Mouse (Mus musculus) C2C12 (cell line): Measurements from ENCODE around the gene Slc25a45. TPM values are rescaled to one million over a fixed set of nuclear protein-coding genes. Genes with fewer than 3 reads are reported as not detected.
"Not testable (repeated sequence)": the region's sequence is repeated elsewhere in the genome, so short reads cannot be mapped to it uniquely, and the experiment has no call there.

Source experiments
- H3K27me3 ChIP-seq: one replicate; pipeline ENCODE4 v1.6.1; 2011; ENCODE audit not compliant: control insufficient read depth, insufficient read depth, insufficient read length
- H3K36me3 ChIP-seq: one replicate; pipeline ENCODE4 v1.6.1; 2011; ENCODE audit not compliant: control insufficient read depth, insufficient read depth
- H3K4me3 ChIP-seq: one replicate; pipeline ENCODE4 v1.5.1; 2011; ENCODE audit warnings: mild to moderate bottlenecking, control low read depth; ENCODE audit not compliant: poor library complexity, insufficient read depth, severe bottlenecking
- H3K79me2 ChIP-seq: one replicate; pipeline ENCODE4 v1.6.1; 2011; ENCODE audit not compliant: control insufficient read depth, insufficient read depth
- H3K79me3 ChIP-seq: one replicate; pipeline ENCODE4 v1.6.1; 2011; ENCODE audit warnings: low read depth, control low read depth
- H3ac ChIP-seq: one replicate; pipeline ENCODE3; 2011; ENCODE audit warnings: low read depth; ENCODE audit not compliant: control insufficient read depth, insufficient read length
- CEBPB ChIP-seq: IDR thresholded peaks from one replicate; pipeline ENCODE4 v1.6.1; 2011; ENCODE audit warnings: low read depth, mild to moderate bottlenecking, control low read depth, moderate library complexity
- CTCF ChIP-seq: IDR thresholded peaks from one replicate; pipeline ENCODE4 v1.5.1; 2011; ENCODE audit not compliant: control insufficient read depth, insufficient read depth, insufficient read length
- FOSL1 ChIP-seq: IDR thresholded peaks from one replicate; pipeline ENCODE4 v1.8.0; 2011; ENCODE audit warnings: mild to moderate bottlenecking, low read length; ENCODE audit not compliant: poor library complexity, insufficient read depth, severe bottlenecking
- MAX ChIP-seq: IDR thresholded peaks from one replicate; pipeline ENCODE4 v1.6.1; 2011; ENCODE audit warnings: mild to moderate bottlenecking, control low read depth
- MYOD1 ChIP-seq: IDR thresholded peaks from one replicate; pipeline ENCODE4 v1.6.1; 2011; ENCODE audit warnings: low read depth; ENCODE audit not compliant: control insufficient read depth, insufficient read length
- MYOG ChIP-seq: IDR thresholded peaks from one replicate; pipeline ENCODE4 v1.6.1; 2011; ENCODE audit not compliant: control insufficient read depth, insufficient read length; ENCODE audit errors: extremely low read depth
- USF1 ChIP-seq: IDR thresholded peaks from one replicate; pipeline ENCODE4 v1.6.1; 2011; ENCODE audit warnings: low read depth, mild to moderate bottlenecking, control low read depth, moderate library complexity
- polyA plus RNA-seq: library from polyadenylated mRNA; unstranded; fragments of >200 nt; fragmentation: generic; extraction: Trizol; gene quantifications from one replicate; pipeline ENCODE4 v1.2.1, GENCODE M21; 2012; ENCODE audit warnings: missing spikeins

Slc25a45 gene
- polyA plus RNA-seq, 1 experiment: 5.5 TPM

DNA sequence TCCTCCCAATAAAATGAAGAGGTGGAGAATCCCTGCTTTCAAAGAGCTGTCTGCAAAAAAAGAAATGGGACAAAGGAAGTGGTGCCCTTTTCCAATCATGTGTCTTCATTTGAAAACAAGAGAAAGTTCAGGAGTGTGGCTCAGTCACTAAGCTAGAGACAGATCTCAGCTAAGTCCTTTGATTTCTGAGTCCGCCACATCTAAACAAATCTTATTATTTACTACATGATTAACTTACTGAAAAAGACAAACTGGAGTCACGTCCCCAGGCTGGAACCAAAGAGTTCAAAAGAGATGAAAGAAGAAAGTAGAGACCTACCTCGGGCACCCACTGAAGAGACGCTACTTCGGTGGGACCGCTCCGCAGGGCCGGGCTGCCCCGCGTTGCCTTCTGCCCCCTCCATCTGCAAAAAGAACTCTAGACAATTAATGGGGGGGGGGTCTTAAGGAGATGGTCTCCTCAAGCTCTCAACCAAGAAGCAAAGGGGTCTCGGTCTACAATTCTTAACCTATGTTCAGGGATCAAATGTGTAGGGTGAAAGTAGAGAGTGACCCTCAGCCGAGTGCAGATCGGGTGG lies 3.1 kb upstream of the Slc25a45 start:
- peaks cover 44% of the 10 kb centered on the region for H3K79me2 ChIP-seq
- TF ChIP-seq USF1: no peak
- TF ChIP-seq MYOD1: no peak
- TF ChIP-seq MYOG: no peak
- no peak for TF ChIP-seq MAX
- TF ChIP-seq CEBPB: no peak
- TF ChIP-seq CTCF: no peak
- no peak for TF ChIP-seq FOSL1
- H3K79me3 ChIP-seq: peaks cover 9% of the 10 kb centered on the region
- peak overlapping the region; percentile 66 for H3K4me3 ChIP-seq
- H3ac ChIP-seq: peak overlapping the region; percentile 76
- peaks cover 18% of the 10 kb centered on the region for H3K36me3 ChIP-seq
- no peaks in the 10 kb centered on the region for H3K27me3 ChIP-seq

DNA sequence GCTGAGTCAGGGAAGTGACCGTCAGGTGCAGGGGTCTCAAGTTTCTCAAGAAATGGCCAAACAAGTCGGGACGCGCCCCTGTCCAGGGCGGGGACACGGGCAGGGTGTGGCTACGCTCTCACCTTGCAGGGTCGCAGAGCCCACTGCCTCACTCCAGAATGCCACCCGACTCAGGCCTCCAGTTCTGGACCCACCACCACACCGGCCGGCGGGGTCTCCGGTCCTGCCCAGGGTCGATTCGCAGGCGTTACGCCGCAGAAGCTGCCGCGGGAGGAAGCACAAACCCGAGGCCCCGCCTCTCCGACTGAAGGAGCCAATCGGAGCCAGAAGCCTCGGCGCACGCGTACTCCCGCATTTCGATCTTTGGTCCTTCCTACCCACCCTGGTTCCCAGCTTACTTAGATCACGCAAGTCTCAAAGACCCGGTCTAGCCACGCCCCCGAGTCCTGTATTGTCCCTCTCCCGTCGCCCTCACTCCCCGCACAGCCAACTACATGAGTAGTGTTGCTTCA lies 2.6 kb upstream of the Slc25a45 start, which contains the start of gene Frmd8:
Frmd8 (minus strand) TSS at position 306 of the 512 bp plus-strand sequence.
- Histone ChIP-seq H3K79me2 (peaks cover 44% of the 10 kb centered on the region), H3K79me3 (peaks cover 9% of the 10 kb centered on the region), H3K36me3 (peaks cover 16% of the 10 kb centered on the region), H3ac (peak within 1 kb of the TSS; percentile 76), H3K27me3 (no peaks in the 10 kb centered on the region), H3K4me3 (peak within 1 kb of the TSS; percentile 66)
- no peak for TF ChIP-seq CTCF
- no peak for TF ChIP-seq MAX
- no peak for TF ChIP-seq FOSL1
- TF ChIP-seq MYOG: no peak
- no peak for TF ChIP-seq CEBPB
- TF ChIP-seq MYOD1: no peak
- TF ChIP-seq USF1: no peak

DNA sequence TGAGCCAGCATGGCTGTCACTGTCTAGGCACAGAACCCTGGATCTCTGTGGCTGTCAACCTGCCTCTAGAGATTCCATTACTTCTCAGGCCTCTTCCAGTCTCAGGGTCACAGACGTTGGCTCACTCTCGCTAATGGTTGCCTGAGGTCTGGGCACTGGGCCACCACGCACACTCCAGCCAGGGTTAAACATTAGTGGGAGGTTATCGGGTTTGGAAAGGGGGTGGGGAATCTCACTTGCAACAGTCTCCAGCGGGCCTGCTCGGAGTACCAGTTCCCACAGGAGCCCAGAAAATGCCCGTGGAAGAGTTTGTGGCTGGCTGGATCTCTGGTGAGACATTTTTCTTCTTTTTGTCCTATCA lies 734 bp downstream of the Slc25a45 start:
- H3K36me3 ChIP-seq: no peaks in the 10 kb centered on the region
- H3K4me3 ChIP-seq: no peak overlapping the region
- TF ChIP-seq MAX (no peak), CTCF (no peak), CEBPB (no peak), USF1 (no peak), FOSL1 (no peak), MYOD1 (no peak), MYOG (no peak)

DNA sequence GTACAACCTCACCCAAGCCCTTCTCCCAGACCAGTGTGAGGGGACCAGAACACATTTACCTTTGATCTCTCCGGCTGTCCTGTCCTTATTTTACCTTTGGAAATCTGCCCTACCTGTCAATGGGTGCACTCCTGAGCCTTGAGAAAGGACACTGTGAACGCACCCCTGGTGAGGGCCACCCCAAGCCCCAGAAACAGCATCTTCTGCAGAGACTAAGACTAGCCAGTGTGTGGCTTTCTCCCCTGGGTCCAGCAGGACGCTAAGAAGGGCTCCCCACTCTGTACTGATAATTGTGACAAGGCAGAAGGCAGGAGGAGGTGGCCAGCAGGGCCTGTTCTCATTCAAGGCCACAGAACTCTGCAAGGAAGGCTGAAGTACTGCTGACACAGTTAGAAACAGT lies 1.3 kb downstream of the Slc25a45 start:
- no peaks in the 10 kb centered on the region for H3K36me3 ChIP-seq
- H3K79me3 ChIP-seq: peaks cover 4% of the 10 kb centered on the region
- H3K27me3 ChIP-seq: no peaks in the 10 kb centered on the region
- H3K79me2 ChIP-seq: peaks cover 24% of the 10 kb centered on the region
- H3ac ChIP-seq: no peak overlapping the region
- TF ChIP-seq CTCF (no peak), CEBPB (no peak), USF1 (no peak), MYOG (no peak)
- H3K4me3 ChIP-seq: no peak overlapping the region

More for the DNA sequence above, 734 bp downstream of the Slc25a45 start:
- Histone ChIP-seq H3ac (peak overlapping the region; percentile 49), H3K27me3 (no peaks in the 10 kb centered on the region), H3K79me3 (peaks cover 9% of the 10 kb centered on the region), H3K79me2 (peaks cover 29% of the 10 kb centered on the region)

DNA sequence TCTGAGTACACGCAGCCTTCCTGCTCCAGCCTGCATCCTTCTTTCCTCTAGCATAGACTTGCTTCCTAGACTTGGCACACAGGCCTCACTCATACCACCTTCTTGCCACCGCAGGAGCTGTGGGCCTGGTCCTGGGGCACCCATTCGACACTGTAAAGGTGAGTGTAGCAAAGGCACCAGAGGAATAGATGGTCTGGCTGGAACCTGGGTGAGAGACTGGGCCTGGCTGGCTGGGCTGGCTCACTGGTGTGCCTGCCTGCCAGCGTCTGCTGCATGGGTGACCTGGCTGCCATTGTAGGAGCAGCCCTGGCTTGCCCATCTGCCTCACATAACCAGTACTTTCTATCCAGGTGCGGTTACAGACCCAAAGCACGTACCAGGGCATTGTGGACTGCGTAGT lies 2.1 kb downstream of the Slc25a45 start:
- no peaks in the 10 kb centered on the region for H3K27me3 ChIP-seq
- TF ChIP-seq MYOG: no peak
- TF ChIP-seq MYOD1: no peak
- TF ChIP-seq FOSL1: no peak
- no peak for TF ChIP-seq CEBPB
- no peak for TF ChIP-seq MAX
- no peak for TF ChIP-seq CTCF
- no peak for TF ChIP-seq USF1
- peaks cover 15% of the 10 kb centered on the region for H3K79me2 ChIP-seq

DNA sequence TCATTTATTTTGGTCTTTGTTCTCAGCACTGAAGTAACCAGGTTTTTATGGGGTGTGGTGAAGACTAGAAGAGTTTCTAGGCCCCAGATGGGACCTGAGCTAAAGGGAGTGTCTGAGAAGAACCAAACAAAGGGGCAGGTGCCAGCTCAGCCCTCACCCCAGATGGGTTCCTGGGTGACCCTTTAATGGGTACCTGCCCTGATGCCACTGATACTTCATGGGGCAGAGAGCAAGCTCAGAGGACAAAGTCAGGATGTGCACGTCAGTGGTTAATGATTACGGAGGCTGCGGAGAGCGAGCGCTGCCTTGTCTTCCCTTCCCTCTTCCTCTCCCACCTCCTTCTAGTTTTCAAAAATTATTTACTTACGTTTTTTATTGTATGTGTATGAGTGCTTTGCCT lies 3.5 kb downstream of the Slc25a45 start:
- H3K27me3 ChIP-seq: no peaks in the 10 kb centered on the region
- no peaks in the 10 kb centered on the region for H3K79me3 ChIP-seq
- TF ChIP-seq CEBPB (no peak), MYOG (no peak), USF1 (no peak), CTCF (no peak), MYOD1 (no peak), FOSL1 (no peak), MAX (no peak)
- H3K4me3 ChIP-seq: no peak overlapping the region
- H3K79me2 ChIP-seq: peaks cover 9% of the 10 kb centered on the region
- H3ac ChIP-seq: no peak overlapping the region
- no peaks in the 10 kb centered on the region for H3K36me3 ChIP-seq

More for the DNA sequence above, 2.1 kb downstream of the Slc25a45 start:
- Histone ChIP-seq H3ac (no peak overlapping the region), H3K36me3 (no peaks in the 10 kb centered on the region), H3K79me3 (peaks cover under 1% of the 10 kb centered on the region), H3K4me3 (no peak overlapping the region)

DNA sequence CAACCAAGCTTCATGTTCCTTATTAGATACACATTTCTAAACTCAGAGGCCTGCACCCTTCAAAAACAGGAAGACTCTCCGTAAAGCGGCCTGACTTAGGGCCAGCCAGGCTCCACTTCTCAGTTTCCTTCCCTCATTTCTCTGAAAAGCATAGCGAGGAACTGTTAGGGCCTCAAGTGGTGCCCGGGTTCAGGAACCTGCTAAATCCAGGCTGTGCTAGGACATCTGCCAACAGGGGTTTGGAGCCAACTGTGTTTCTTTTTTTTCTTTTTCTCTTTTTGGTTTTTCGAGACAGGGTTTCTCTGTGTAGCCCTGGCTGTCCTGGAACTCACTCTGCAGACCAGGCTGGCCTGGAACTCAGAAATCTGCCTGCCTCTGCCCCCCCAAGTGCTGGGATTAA lies 4.5 kb downstream of the Slc25a45 start:
- not testable (repeated sequence) for H3K4me3 ChIP-seq, H3K79me3 ChIP-seq, H3K27me3 ChIP-seq, H3K36me3 ChIP-seq, H3ac ChIP-seq, H3K79me2 ChIP-seq
